Mouse (Mus musculus): ENCODE data around the gene H1f0.

Gene H1f0

DNA sequence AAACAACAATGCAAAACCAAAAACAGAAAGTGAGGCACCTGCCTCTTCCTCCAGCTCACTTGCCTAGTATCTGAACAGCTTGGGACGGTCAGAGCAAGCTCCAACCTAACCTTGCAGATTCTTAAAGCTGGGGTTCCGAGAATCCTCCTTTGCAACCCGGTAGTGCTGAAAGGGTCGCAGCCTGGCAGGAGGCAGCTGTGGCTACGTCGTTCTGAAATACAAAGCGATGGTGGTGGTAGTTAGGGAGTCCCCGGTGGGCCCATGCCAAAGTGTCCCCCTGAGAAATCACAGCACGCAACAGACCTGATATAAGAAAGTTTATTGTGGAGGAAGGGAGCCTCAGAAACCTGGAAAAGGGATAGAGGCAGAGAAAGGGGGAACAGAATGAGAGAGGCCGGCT is 10.1 kb downstream of the H1f0 start:
- no peak for DNase-seq (ENCODE audit: low spot score in 2 of 2)

DNA sequence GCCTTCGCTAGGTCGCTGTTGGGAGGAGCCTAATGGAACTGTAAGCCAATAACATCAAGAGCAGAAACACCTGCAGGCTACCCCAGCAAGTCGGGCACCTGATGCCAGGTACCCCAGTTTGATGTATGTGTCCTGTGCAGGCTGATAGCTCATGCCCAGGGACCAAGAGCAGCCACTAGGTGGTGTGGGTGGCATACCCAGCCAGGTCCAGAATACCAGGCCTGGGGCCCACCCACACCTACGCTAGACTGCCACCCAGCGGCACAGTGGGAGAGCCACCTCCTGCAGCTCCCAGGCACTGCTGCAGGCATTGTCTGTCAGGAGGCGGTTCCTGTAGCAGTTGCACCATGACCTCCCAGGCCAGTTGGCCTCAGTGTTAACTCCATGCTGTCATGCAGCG is 10.6 kb downstream of the H1f0 start:
- DNase-seq (ENCODE audit: low spot score in 2 of 2), result peak; percentile 70 to 92

DNA sequence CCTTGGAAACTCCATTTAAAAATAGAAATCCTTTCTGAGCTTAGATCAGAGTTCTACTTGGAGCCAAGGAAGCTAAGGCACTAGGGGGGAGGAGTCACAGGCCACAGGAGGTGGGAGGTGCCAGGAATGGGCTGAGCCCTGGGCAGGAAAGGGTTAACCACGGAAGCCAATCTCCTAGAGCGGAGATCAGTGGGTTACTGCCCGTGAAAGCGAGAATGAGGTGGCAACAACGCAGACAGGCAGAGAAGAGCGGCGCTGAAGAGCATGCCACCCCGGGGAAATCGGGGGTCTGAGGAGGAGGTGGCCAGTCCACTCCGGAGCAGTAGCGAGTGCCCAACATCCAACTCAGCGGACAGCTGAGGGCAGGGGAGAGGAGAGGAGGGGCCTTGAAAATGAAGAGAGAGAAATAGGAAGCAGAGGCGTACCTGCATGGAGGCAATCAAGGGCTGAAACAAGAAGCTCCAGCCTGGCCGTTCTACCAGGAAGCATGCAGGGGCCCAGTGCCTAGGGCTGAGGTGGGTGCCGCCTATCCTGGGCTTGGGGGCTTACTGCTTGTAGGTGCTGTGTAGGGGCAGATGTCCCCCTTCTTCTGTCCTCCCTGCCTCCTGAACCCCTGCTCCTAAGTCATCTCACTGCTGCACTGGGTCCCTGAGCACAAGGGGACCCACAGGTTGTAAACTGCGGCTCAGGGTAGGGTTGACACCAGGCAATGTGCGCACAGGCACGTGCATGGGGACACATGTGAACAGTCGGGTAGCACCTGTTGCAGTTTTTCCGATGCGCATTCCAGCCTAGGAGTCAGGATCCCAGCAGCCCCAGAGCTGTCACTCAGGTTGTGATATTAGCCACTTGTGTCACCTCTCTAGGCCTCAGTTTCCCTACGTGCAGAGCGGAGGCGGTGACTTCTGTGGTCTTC is 12.5 kb downstream of the H1f0 start:
- no peak for DNase-seq (ENCODE audit: low spot score in 2 of 2)

DNA sequence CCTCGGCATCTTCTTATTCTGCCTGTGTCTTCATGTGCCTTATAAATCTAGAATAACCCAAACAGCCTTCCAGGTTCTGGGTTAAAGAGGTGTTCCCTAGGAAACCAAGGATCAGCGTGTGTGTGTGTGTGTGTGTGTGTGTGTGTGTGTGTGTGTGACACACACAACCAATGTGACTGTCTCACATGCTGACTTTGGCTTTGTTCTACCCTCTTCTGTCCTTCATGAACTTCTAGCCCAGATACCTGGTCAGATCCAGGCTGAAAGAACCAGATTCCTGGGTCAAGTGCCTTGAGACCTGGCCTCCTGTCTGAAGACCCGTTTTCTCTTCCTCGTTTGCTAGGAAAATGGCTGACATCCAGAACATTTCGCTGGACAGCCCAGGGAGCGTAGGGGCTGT is 13.3 kb downstream of the H1f0 start, which contains the start of gene Galr3:
Gene Galr3, plus strand, starts transcription at position 301 of the 400 bp plus-strand sequence.
- no peak for DNase-seq (ENCODE audit: low spot score in 2 of 2)

DNA sequence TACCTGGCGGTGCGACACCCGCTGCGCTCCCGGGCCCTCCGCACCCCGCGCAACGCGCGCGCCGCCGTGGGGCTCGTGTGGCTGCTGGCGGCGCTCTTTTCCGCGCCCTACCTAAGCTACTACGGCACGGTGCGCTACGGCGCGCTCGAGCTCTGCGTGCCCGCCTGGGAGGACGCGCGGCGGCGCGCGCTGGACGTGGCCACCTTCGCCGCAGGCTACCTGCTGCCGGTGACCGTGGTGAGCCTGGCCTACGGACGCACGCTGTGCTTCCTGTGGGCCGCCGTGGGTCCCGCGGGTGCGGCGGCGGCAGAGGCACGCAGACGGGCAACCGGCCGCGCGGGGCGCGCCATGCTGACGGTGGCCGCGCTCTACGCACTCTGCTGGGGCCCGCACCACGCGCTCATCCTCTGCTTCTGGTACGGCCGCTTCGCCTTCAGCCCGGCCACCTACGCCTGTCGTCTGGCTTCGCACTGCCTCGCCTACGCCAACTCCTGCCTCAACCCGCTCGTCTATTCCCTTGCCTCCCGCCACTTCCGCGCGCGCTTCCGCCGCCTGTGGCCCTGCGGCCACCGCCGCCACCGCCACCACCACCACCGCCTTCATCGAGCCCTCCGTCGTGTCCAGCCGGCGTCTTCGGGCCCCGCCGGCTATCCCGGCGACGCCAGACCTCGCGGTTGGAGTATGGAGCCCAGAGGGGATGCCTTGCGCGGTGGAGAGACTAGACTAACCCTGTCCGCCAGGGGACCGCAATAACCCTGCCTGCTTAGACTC is 14.7 kb downstream of the H1f0 start:
- DNase-seq (ENCODE audit: low spot score in 2 of 2), result no peak

DNA sequence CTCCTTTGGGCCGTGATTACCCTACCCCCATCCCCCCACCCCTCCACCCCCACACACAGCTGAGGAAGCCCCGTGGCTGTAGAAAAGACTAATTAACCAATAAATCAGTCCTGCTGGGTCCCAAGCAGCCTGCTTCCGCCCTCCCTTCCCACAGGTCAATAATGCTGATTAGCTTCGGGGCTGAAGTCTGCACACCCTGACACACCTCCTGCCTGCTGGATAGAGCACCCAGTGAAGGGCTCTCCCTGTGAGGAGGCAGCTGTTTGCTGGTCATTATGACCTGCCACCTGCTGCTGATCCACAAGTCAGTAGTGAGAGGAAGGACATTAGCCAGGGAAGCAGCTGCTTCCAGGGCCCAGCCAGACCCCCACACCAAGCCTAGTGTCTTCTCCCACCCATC is 16.6 kb downstream of the H1f0 start:
- DNase-seq (ENCODE audit: low spot score in 2 of 2), result no peak

DNA sequence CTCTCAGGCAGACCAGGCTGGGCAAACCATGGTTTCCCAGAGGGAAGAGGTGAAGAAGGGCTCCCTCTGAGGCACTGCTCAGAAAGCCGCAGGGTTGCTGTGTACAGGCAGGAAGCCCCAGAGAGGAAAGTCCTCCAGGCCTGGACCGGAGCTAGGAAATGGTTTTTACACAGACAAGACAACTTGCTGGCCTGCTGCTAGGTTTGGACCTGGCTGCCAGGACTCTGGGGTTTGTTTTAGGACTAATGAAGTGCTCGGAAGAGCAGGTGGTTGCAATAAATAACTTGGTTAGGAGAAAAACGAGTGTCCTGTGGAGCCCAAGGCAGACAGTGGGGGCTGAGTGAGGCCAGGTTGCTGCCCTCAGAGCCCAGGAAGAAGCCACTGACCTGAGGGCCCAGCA is 19.9 kb downstream of the H1f0 start:
- DNase-seq (ENCODE audit: low spot score in 2 of 2), result no peak

DNA sequence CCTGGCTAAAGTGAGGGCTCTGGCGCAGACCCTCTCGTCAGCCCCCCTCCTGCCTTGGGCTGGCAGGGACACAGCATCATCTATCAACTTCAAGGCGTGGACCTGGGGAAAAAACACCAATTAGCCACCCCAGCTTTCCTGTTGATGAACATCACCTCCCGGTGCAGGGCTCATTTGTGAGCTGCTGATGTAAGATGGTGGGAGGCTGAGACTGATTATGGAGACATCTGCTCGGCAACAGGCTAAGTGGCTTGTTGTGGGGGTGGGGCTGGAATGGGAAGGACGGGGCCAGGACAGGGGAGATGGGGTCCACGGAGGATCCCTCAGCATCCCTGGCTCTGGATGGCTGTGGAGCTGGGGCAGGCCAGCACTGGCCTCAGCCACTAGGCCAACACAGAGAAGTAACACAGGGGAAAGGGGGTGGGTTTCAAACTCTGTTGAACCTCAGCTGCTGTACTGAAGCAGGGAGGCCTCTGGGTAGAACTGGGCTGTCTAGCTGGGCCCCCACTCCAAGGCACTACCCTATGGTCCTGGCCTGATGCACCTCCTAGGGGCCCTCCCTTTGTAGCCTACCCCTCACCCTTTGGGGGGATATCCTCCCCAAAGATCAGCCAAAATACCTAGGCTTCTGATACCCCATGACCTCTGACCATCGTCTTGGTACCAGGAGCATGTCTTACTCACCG is 22.1 kb downstream of the H1f0 start:
- DNase-seq (ENCODE audit: low spot score in 2 of 2), result no peak

DNA sequence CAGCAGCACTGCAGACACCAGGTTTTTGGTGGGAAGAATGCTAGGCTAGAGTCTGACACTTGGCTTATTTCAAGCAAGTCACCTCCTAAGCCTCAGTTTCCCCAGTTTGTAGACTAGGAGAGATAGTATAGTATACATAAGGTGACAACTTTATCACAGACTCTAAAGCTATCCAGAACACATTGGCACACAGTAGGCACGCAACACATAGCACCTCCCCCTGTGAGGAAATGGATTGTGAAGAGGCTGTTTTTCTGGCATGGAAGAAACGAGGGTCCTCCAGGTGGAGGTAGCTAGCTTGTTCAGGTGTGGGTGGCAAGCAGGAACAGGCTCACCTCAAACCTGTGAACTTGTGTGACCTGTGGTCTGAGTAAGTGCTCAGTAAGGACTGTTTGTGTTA is 22.7 kb downstream of the H1f0 start:
- no peak for DNase-seq (ENCODE audit: low spot score in 2 of 2)

DNA sequence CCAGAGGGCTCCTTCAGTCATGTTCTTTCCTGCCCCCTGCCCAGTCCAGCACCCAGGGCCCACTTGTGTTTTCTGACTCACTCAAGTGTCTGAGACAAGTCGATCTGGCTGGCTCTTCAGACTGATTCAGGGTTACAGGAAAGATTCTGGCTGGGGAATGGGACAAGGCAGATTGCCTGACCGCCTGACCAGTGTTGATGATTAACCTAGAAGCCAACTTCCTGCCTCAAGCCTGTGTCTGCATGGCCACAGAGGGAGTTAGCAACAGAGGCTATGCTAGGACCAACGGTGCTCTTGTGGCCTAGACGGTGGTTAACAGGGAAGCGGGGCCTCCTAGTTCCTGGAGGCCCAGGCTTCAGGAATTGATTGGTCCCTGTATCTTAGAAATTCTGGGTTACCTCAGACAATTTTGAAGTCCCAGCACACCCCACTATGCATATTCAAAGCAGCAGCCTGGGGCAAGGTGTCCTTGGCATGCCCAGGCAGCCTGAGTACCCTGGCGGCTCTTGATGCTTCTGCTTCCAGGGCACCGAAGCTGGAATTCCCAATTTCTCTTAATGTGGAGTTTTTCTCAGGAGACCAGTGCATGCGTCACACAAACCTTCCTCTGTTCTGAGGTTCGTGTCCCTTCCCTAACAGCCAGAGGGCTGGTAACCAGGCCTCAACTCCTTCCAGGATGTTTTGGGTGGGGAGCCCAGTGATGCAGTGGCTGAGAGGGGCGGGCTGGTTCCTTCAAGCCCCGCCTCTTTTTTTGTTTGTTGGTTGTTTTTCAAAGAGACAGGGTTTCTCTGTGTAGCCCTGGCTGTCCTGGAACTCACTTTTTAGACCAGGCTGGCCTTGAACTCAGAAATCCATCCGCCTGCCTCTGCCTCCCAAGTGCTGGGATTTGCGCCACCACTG is 23.5 kb downstream of the H1f0 start:
- DNase-seq (ENCODE audit: low spot score in 2 of 2), result no peak

DNA sequence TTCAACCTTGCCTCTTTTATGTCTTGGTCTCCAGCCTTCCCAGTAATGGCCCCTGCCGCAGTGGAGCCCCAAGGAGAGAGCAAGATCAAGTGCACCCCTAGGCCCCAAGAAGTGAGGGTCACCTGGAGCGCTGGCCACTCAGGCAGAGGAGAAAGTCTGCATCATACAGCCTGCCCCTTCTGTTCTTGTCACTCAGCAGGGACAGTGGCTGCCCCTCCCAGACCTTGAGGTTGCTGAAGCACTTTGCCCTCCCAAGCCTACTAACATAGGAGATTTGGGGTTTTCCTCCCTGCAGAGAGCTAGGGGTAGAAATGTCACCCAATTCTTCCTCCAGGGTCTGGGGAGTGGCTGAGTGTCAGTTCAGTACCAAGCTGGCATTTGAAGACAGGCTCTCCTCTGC is 24.1 kb downstream of the H1f0 start:
- no peak for DNase-seq (ENCODE audit: low spot score in 2 of 2)

DNA sequence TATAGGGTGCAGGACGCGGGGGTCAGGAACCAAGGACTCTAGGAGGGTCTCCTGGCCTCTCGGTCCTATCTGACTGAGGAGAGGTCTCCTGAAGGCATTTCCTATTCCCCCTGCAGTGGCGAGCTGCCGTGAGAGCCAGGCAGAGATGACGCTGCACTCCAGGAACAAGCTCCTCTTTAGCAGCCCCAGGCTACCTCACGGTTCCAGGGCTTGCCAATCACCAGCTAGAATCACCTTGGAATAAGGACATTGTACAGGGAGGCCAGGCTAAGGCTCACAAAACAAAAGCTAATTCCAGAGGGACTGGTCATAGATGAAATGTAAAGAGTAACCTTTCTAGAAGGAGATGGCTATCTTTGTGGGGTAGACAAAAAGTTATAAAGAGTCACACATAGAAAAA is 28.4 kb downstream of the H1f0 start:
- DNase-seq (ENCODE audit: low spot score in 2 of 2), result no peak

DNA sequence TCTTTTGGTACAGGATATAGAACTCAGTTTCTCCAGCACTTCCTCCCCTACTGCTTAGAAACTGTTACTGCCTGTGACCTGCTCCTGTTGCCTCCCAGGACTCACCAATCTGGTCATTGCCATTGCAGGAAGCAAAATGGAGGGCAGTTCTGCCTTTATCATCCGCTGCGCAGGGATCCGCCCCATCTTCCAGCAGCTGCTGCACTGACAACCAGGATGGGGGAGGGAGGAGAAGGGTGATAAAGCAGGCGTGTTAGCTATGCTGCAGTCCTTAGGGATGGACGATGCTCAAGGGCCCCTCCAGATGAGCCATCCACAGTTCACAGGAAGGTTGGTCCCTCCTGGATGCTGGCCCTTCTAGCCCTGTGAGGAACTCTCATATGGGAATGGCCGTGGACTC is 29.6 kb downstream of the H1f0 start:
- peak in 1 of 2 experiments; percentile 45 for DNase-seq (ENCODE audit: low spot score in 2 of 2)

DNA sequence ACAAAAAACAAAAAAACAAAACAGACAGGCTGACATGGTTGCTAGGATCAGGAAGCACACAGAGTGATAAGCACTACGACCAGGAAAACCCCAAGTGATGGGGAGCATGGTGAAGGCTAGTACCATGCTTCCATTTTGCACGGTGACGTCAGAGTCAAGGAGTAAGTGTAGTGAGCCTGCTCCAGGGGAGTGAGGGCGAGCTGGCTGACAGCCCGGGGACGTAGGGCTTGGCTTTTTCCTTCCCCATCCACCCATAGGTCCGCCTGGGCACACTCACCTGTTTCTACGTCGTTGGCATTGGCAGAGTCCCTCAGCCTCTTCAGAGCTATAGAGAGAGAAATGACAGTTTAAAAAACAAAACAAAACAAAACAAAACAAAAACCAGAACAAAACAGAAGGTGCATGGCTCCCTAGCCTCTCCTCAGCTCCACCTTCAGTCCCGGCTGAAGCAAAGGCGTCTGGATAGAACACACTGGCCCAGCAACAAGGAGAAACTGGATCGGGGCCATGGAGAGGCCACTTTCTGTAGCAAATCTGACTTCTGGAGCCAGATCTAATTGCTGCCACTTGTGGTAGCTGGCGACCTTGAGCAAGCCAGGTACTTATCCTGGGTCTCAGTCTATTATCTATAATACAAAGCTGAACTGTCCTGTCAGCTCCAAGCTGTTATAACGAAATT is 32.8 kb downstream of the H1f0 start:
- no peak for DNase-seq (ENCODE audit: low spot score in 2 of 2)

DNA sequence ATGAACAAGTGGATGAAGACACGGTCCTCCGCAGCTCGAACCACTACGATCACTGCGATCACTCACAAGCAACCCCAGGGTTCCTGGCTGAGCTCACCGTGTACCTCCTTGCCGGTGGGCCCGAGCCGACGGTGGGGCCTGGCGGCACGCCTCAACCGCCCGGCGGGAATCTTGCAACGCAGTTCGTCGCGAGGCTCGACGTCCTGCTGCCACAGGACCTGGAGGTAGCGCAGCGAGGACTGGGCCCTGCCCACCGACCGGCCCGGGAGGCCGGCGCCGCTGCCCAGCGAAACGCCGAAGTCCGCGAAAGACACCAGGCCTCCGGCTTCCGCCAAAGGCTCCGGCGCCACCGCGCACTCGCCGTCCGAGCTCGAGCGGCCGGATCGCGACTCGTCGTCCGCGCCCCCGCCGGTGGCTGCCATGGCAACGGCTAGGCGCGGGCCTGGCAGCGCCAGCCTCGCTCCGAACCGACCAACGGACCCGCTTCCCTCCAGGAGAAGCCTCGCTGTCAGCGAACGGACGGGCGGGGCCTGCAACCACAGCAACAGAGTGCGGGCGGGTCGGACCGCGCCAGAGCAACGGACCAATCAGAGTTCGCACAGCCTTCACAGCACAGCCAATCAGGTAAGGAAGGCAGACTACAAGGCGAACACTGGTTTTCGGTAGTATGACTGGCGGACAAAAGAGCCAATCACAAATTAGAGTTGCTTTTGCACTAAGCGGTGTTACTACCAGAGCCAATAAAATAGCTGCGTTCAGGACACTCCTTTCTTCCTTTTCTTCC is 34.3 kb downstream of the H1f0 start, which contains the start of gene Ankrd54:
Gene Ankrd54, minus strand, starts transcription at position 518 of the 784 bp plus-strand sequence.
- DNase-seq (ENCODE audit: low spot score in 2 of 2), result peak; percentile 95 to 98

DNA sequence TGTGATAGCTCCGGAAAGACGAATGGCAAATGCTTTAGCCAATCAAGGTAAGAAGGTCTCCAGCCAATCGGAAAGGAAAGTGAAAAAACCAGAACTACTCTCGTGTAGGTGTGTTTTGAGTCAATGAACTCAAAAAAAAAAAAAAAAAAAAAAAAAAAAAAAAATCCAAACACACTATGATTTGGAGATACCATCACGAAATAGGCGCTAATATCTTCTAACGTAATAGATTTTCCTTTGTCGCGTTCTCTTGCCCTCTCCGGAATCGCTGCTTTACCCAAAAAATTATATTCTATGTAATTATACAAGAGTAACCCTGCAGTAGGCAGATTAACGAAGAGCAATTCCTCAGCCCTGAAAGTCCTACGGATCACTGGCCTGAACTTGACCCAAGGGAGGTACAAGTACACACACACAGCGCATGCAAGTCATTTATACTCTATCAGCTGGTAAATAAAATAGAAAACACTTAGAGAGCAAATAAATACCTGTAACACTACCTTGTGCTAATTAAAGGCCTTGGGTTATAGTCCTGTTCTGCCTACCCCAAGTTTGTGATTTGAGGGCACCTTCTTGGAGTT is 35.0 kb downstream of the H1f0 start:
- DNase-seq (ENCODE audit: low spot score in 2 of 2), result no peak

DNA sequence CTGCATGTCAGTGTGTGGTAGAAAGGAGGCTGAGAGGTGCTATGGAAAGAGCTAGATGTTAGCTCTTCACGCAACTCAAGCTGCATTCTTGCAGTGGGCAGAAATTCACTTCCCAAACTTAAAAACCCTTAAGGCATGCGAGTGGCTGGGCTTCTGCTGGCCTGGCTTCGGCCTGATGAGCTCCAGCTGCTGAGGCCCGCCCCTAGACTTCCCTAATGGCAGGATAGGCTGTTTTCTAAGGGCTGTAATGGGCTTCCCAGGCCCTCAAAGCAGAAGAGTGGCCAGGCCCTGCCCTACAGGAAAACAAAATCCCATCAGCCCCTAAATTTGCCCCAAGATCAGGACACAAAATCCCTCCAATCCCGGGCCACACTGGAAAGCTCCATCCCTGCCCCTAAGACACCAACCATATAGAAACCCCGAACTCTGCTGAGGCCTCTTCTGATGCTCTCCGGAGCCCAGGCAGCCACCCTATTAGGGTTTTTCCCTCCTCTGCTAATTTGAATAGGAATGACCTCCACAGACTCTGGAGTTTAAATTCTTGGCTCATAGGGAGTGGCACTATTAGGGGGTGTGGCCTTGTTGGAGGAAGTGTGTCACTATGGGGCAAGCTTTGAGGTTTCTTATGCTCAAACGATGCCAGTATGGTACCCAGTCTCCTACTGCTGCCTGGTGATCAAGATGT is 37.0 kb downstream of the H1f0 start:
- DNase-seq (ENCODE audit: low spot score in 2 of 2), result no peak

DNA sequence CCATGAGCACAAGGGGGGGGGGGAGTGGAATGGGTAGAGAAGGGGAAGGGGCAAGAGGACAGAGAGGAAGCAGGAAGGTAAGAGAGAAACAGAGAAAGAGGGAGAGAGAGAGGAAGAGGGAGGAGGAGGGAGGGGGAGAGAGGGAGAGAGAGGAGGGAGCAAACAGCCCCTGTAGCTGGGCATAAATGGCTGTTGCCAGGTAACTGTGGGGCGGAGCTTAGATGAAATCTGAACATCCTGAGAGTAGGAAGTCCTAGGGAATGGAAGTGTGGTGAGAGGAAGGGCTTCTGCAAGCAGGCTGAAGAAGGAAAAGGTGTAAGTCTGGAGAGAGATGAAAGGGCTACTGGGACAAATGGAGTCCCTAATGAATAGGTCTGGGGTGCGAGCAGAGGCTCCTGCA is 38.0 kb downstream of the H1f0 start:
- DNase-seq (ENCODE audit: low spot score in 2 of 2), result no peak

DNA sequence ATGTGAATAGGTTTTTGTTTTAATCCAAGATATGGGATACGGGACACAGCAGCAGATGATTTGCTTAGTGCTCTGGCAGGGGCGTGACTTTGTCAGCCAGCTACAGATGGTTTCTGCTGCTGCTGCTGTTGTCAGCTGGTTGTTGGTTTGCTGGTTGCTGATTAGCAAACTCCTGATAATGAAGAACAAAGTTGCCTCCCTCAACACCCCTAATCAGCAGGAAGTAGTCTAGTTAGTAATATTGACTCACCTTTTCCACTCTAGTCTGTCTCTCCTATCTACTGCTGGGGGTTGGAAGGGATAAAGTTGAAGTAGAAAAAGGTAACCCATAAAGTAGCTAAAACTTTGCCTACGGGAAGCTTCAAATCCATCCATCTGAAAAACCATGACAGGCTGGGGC is 39.4 kb downstream of the H1f0 start:
- no peak for DNase-seq (ENCODE audit: low spot score in 2 of 2)

All from spleen, postnatal 10 days (tissue).